Mouse (Mus musculus) midbrain, embryonic 16.5 days (tissue): ENCODE measurements at regions not wholly inside any gene's neighbourhood (a gene's known extent, or its start where the extent isn't known, plus 50 kb on each side); places are given as distances from the start of the nearest gene placed in this dataset.

Experiments used
- ATAC-seq: fragments of 200-750 bp; cut with Nextera tagmentation; 2 replicates; pipeline ENCODE4 v1.8.0; 2017; ENCODE audit warnings: moderate TSS enrichment
- H3K27ac ChIP-seq: fragments of 300-500 bp; sonication (generic); 2 replicates; pipeline ENCODE4 v1.5.1; 2014; ENCODE audit warnings: mild to moderate bottlenecking, low read length, mixed read lengths
- H3K27me3 ChIP-seq: fragments of 300-500 bp; sonication (generic); 2 replicates; pipeline ENCODE4 v1.6.1; 2014; ENCODE audit warnings: low read depth, low read length, mixed read lengths; ENCODE audit not compliant: control insufficient read depth, insufficient read depth
- H3K36me3 ChIP-seq: fragments of 300-500 bp; sonication (generic); 2 replicates; pipeline ENCODE4 v1.6.1; 2014; ENCODE audit warnings: mild to moderate bottlenecking, low read length, moderate library complexity, mixed read lengths; ENCODE audit not compliant: control insufficient read depth, insufficient read depth
- H3K4me1 ChIP-seq: fragments of 300-500 bp; sonication (generic); 2 replicates; pipeline ENCODE4 v1.6.1; 2014; ENCODE audit warnings: mild to moderate bottlenecking, low read length, mixed read lengths; ENCODE audit not compliant: control insufficient read depth, insufficient read depth
- H3K4me2 ChIP-seq: fragments of 300-500 bp; sonication (generic); 2 replicates; pipeline ENCODE4 v1.6.1; 2014; ENCODE audit warnings: mild to moderate bottlenecking, low read length, mixed read lengths
- H3K4me3 ChIP-seq: fragments of 300-500 bp; sonication (generic); 2 replicates; pipeline ENCODE4 v1.5.1; 2014; ENCODE audit warnings: low read depth, mild to moderate bottlenecking, low read length, moderate library complexity, mixed read lengths
- H3K9ac ChIP-seq: fragments of 300-500 bp; sonication (generic); 2 replicates; pipeline ENCODE4 v1.6.1; 2014; ENCODE audit warnings: low read depth, low read length, mixed read lengths
- H3K9me3 ChIP-seq: fragments of 300-500 bp; sonication (generic); replicated peaks from 2 replicates; pipeline ENCODE4 v1.6.1; 2014; ENCODE audit warnings: mild to moderate bottlenecking, low read length, mixed read lengths; ENCODE audit not compliant: control insufficient read depth, poor library complexity, severe bottlenecking
- WGBS: fragments of 180-500 bp; shearing (Covaris S2); extraction: QIAGEN DNeasy Blood & Tissue Kit; methylation state at CpG from one replicate; pipeline ENCODE4 v1.1.7; 2014; 5-methylcytosine and 5-hydroxymethylcytosine counted together

DNA sequence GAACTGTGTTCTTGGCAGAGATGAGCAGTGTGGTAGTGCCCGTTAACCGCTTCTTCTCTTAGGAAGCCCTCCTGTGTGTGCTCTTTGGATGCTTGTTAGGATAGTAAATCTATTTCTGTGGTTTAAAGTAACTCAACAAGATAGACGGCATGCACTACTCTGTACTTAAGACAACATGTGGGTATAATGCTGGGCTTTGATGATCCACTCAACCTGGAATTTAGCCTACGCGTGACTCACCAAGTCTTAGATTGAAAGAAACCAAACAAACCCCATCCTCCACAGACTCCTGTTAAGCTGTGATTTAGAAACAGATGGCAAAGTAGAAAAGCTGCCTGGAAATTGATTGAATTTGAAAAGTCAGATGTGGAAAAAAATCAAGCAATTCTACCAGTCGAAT is 673.5 kb downstream of the Olfm4 start:
- H3K4me3 ChIP-seq, result no peak overlapping the region
- no peak for ATAC-seq
- 79% methylated on average over 6 of the region's 6 CpGs for WGBS

DNA sequence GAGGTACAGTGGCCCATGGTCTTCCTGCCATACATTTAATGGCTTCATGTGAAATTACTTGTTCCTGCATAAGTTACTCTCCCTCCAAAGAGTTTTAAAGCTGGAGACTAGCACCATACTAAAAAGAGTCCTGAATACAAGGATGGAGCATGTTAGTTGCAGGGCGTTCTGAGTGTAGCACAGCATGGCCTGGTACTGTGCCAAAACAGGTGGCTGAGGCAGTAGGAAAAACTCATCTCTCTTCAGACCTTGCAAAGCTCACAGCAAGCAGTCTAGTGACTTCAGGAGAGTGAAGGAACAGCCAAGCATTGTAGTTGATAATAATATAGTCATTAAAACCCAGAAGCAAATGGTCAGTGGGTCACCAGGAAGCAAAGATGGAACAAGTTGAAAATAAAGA is 699.0 kb downstream of the Olfm4 start:
- H3K4me3 ChIP-seq, result no peak overlapping the region
- 64% methylated on average over 1 of the region's 1 CpGs for WGBS
- no peak for ATAC-seq
- no peak overlapping the region for H3K4me2 ChIP-seq
- no peak overlapping the region for H3K27ac ChIP-seq
- no peaks in the 10 kb centered on the region for H3K9me3 ChIP-seq
- H3K27me3 ChIP-seq, result no peaks in the 10 kb centered on the region
- no peaks in the 10 kb centered on the region; the same call in 1 of the 2 replicates for H3K4me1 ChIP-seq
- no peaks in the 10 kb centered on the region for H3K36me3 ChIP-seq
- H3K9ac ChIP-seq, result no peak overlapping the region

More for the DNA sequence above, 673.5 kb downstream of the Olfm4 start:
- Histone ChIP-seq H3K36me3 (no peaks in the 10 kb centered on the region), H3K9ac (no peak overlapping the region), H3K4me2 (no peak overlapping the region), H3K9me3 (no peaks in the 10 kb centered on the region), H3K27ac (no peak overlapping the region), H3K4me1 (no peaks in the 10 kb centered on the region), H3K27me3 (no peaks in the 10 kb centered on the region)

DNA sequence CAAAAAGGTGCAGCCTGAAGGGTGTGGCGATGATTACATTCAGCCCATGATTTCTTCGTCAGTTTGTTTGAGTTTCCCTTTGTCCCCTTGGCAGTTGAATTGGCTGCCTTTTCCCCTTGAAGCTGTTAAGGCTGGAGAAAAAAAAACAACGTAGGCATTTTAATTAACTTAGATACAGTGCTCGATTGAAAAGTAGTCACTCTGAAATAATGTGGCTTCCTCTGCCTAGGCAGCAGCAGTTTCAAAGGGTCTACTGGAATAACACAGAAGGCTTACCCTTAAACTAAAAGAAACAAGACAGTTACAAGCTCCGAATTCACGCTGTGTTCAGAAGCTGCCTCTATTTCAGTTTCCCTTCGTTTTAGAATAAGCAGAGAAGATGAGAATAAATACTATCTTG is 699.4 kb downstream of the Olfm4 start:
- no peak overlapping the region for H3K4me3 ChIP-seq
- H3K9ac ChIP-seq, result no peak overlapping the region
- H3K27ac ChIP-seq, result no peak overlapping the region

DNA sequence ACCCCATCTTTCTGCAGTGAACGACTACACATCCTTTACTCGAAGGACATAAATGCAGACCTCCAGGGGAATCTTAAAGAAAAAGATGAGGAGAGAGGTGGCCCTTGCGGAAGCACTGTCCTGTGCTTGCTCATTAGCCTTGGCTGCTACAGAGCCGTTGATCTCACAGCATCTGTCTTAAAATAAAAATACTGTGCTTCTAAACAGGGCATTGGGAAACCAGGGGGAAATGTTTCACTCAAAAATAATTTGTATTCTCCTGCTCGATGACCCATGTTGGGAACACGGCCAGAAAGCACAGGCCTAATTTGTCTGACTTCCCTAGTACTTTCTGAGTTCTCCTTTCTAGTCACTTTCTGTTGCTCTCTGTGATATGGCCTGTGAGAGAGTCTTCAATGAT is 699.8 kb downstream of the Olfm4 start:
- Histone ChIP-seq H3K9ac (no peak overlapping the region), H3K4me3 (no peak overlapping the region), H3K9me3 (no peaks in the 10 kb centered on the region), H3K36me3 (no peaks in the 10 kb centered on the region), H3K4me2 (peak overlapping the region; percentile 24; the same call in 1 of the 2 replicates), H3K27ac (no peak overlapping the region), H3K27me3 (no peaks in the 10 kb centered on the region), H3K4me1 (no peaks in the 10 kb centered on the region; the same call in 1 of the 2 replicates)
- ATAC-seq, result no peak
- WGBS, result 51% methylated on average over 6 of the region's 6 CpGs

More for the DNA sequence above, 699.4 kb downstream of the Olfm4 start:
- peak overlapping the region; percentile 24 for H3K4me2 ChIP-seq
- WGBS, result 27% methylated on average over 7 of the region's 7 CpGs
- no peaks in the 10 kb centered on the region for H3K9me3 ChIP-seq
- no peak for ATAC-seq
- no peaks in the 10 kb centered on the region for H3K36me3 ChIP-seq
- H3K27me3 ChIP-seq, result no peaks in the 10 kb centered on the region
- H3K4me1 ChIP-seq, result no peaks in the 10 kb centered on the region; the same call in 1 of the 2 replicates

DNA sequence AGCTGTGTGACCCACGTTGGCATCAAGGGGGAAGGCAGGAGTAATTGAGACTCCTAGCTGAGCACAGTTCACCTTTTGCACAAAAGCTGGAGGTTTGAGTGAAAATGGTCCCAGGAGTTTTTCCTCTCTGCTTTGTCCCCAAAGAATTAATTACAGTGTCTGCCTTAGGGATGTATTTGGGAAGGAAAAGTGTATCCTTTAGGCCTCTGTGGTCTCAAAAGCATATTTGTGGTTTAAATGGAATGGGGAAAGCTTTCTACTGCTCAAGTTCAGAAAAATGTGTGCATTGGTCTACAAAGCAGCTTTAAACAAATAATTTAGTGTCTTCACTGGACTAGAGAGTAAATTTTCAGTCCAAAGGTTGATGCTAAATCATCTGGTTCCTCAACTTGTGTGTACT is 706.6 kb downstream of the Olfm4 start:
- Histone ChIP-seq H3K36me3 (no peaks in the 10 kb centered on the region), H3K27me3 (no peaks in the 10 kb centered on the region), H3K27ac (no peak overlapping the region), H3K4me2 (no peak overlapping the region), H3K9me3 (no peaks in the 10 kb centered on the region), H3K9ac (no peak overlapping the region), H3K4me1 (peaks cover 4% of the 10 kb centered on the region; the same call in 1 of the 2 replicates), H3K4me3 (no peak overlapping the region)
- 12% methylated on average over 1 of the region's 1 CpGs for WGBS
- no peak for ATAC-seq

DNA sequence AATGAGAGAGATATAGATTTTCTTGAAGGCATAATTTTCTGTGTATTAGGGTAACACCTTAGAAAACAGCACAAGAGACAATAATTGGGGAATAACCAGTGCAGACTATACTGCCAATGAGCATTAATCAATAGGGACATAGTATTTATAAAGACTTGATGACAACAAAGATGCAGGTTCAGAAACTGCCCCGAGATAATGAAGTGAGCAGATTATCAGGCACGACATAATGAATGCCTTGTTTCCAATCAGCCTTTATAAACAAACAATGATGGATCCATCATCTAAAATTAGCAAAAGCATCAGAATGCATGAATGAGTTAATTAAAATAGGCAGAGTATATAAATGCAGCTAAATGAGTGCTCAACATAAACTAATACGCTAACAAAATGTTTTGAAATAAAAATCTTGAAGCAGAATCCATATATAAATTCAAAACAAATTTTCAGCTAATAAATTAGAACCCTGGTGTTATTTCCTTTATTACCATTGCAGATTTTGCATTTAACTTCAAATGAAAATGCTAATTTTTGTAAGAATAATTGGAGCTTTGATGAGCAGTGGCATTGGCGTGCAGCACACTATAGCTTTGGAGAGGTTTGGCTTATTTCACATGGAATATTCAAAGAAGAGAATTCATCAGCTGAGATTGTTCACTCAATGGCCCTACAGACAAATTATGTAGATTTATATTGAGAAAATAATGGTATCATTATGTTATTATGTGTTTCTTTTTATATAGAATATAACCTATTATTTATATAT is 739.1 kb downstream of the Olfm4 start:
- Histone ChIP-seq H3K36me3 (no peaks in the 10 kb centered on the region), H3K4me3 (no peak overlapping the region), H3K4me2 (no peak overlapping the region), H3K4me1 (no peaks in the 10 kb centered on the region), H3K27me3 (no peaks in the 10 kb centered on the region), H3K9me3 (no peaks in the 10 kb centered on the region), H3K9ac (no peak overlapping the region), H3K27ac (no peak overlapping the region)
- ATAC-seq, result no peak
- 58% methylated on average over 4 of the region's 4 CpGs for WGBS

DNA sequence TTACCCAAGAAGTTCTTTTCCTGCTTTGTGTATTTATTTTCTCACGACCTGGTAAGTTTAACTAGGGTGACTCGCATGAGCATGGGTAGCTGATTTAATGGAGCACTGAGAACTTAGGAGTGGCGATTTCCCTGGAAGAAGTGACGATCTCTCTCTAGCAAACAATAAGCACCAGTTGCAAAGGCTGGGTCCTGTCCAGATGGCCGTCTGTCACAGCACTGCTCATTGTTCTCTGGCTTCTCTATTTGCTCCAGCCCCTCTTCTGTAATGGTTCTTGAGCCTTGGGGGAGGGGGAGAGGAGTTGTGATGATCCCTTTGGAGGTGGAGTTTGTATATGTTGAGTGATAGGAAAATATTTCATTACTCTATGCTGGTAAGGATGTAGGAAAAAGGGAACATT is 747.3 kb downstream of the Olfm4 start:
- Histone ChIP-seq H3K4me3 (no peak overlapping the region), H3K27me3 (no peaks in the 10 kb centered on the region), H3K9ac (no peak overlapping the region), H3K4me2 (no peak overlapping the region), H3K9me3 (no peaks in the 10 kb centered on the region; the same call in 1 of the 2 replicates), H3K4me1 (no peaks in the 10 kb centered on the region), H3K27ac (no peak overlapping the region), H3K36me3 (no peaks in the 10 kb centered on the region)
- no peak for ATAC-seq
- WGBS, result 48% methylated on average over 5 of the region's 5 CpGs
